Mouse (Mus musculus): ENCODE data around the gene Tmcc1. TPM values are rescaled to one million over a fixed set of nuclear protein-coding genes. Genes with fewer than 3 reads are reported as not detected.

Tmcc1 gene
- total and polyA plus RNA-seq, 3 experiments, result 9.1 to 30.6 TPM; not detected in 1

- DNase-seq (ENCODE audit: low read depth, low spot score), result no peak
- no peak overlapping the region for H3K9ac ChIP-seq (ENCODE audit: control insufficient read depth, low read depth, low read length, poor library complexity, severe bottlenecking)
- no peaks in the 10 kb centered on the region for H3K9me3 ChIP-seq (replicated peaks; ENCODE audit: insufficient read depth, low read length)
- peaks cover 0 to 4% of the 10 kb centered on the region in 2 experiments; a peak in 1 of 4 replicates for H3K4me1 ChIP-seq (ENCODE audit: control insufficient read depth in 1 of 2, insufficient read depth in 2 of 2, low read length in 2 of 2)
- TF ChIP-seq NELFE (IDR thresholded peaks at IDR 0.05; ENCODE audit: low read depth, low read length) (no peak), JUND (IDR thresholded peaks at IDR 0.05; ENCODE audit: low read depth, low read length) (no peak), CHD2 (IDR thresholded peaks at IDR 0.05; ENCODE audit: low read length) (no peak), MAFK (IDR thresholded peaks at IDR 0.05; ENCODE audit: borderline replicate concordance, low read depth, low read length) (no peak), TBP (IDR thresholded peaks at IDR 0.05; ENCODE audit: low read depth, low read length) (no peak), ZMIZ1 (IDR thresholded peaks at IDR 0.05; ENCODE audit: low read depth, low read length) (no peak)
- H3K4me3 ChIP-seq (ENCODE audit: control insufficient read depth in 1 of 2, insufficient read depth in 1 of 2, low read depth in 2 of 2, low read length in 2 of 2), result no peak overlapping the region
- no peaks in the 10 kb centered on the region for H3K27me3 ChIP-seq (ENCODE audit: control insufficient read depth in 1 of 2, insufficient read depth in 2 of 2, low read length in 2 of 2)
- no peaks in the 10 kb centered on the region for H3K36me3 ChIP-seq (ENCODE audit: control insufficient read depth in 1 of 2, insufficient read depth in 2 of 2, low read length in 2 of 2)
- no peaks in the 10 kb centered on the region for H3K79me2 ChIP-seq (ENCODE audit: control insufficient read depth, insufficient read depth, low read length, poor library complexity)
- no peak overlapping the region for H3K27ac ChIP-seq (ENCODE audit: control insufficient read depth, low read depth, low read length)
These were observed 189.2 kb downstream of the Tmcc1 start for GRCm38 (mm10) chr6:116004069-116004468.

- Histone ChIP-seq H3K36me3 (ENCODE audit: control insufficient read depth in 1 of 2, insufficient read depth in 2 of 2, low read length in 2 of 2) (no peaks in the 10 kb centered on the region), H3K27me3 (ENCODE audit: control insufficient read depth in 1 of 2, insufficient read depth in 2 of 2, low read length in 2 of 2) (no peaks in the 10 kb centered on the region), H3K4me3 (ENCODE audit: control insufficient read depth in 1 of 2, insufficient read depth in 1 of 2, low read depth in 2 of 2, low read length in 2 of 2) (no peak overlapping the region), H3K27ac (ENCODE audit: control insufficient read depth, low read depth, low read length) (no peak overlapping the region), H3K9ac (ENCODE audit: control insufficient read depth, low read depth, low read length, poor library complexity, severe bottlenecking) (no peak overlapping the region), H3K9me3 (replicated peaks; ENCODE audit: insufficient read depth, low read length) (no peaks in the 10 kb centered on the region), H3K79me2 (ENCODE audit: control insufficient read depth, insufficient read depth, low read length, poor library complexity) (no peaks in the 10 kb centered on the region), H3K4me1 (ENCODE audit: control insufficient read depth in 1 of 2, insufficient read depth in 2 of 2, low read length in 2 of 2) (peaks cover 0 to 4% of the 10 kb centered on the region in 2 experiments; a peak in 1 of 4 replicates)
- TF ChIP-seq E2F4 (IDR thresholded peaks at IDR 0.05; ENCODE audit: borderline replicate concordance, low read depth, low read length) (no peak), TCF12 (IDR thresholded peaks at IDR 0.05; ENCODE audit: low read depth, low read length) (no peak), GATA1 (IDR thresholded peaks at IDR 0.05; ENCODE audit: low read depth, low read length) (no peak), EP300 (IDR thresholded peaks at IDR 0.05; ENCODE audit: low read depth in 1 of 2, low read length in 2 of 2) (no peak), POLR2AphosphoS2 (IDR thresholded peaks at IDR 0.05; ENCODE audit: low read length) (no peak), USF1 (IDR thresholded peaks at IDR 0.05; ENCODE audit: low read depth, low read length) (no peak), POLR2A (IDR thresholded peaks at IDR 0.05; ENCODE audit: control insufficient read depth in 1 of 2, insufficient read depth in 1 of 2, low read depth in 1 of 2, low read length in 2 of 2, poor library complexity in 1 of 2) (no peak), CTCF (IDR thresholded peaks at IDR 0.05 in 2 of 3, conservative IDR thresholded peaks at IDR 0.05 in 1 of 3; ENCODE audit: control insufficient read depth in 1 of 3, insufficient read depth in 1 of 3, low read depth in 2 of 3, low read length in 3 of 3, poor library complexity in 1 of 3, severe bottlenecking in 1 of 3) (no peak)
- no peak for DNase-seq (ENCODE audit: low read depth, low spot score)
These were observed 189.8 kb downstream of the Tmcc1 start for GRCm38 (mm10) chr6:116003516-116003915.

GRCm38 (mm10) chr6:116002311-116003104 is 190.8 kb downstream of the Tmcc1 start:
- H3K27me3 ChIP-seq (ENCODE audit: control insufficient read depth in 1 of 2, insufficient read depth in 2 of 2, low read length in 2 of 2), result no peaks in the 10 kb centered on the region
- H3K27ac ChIP-seq (ENCODE audit: control insufficient read depth, low read depth, low read length), result no peak overlapping the region
- H3K4me3 ChIP-seq (ENCODE audit: control insufficient read depth in 1 of 2, insufficient read depth in 1 of 2, low read depth in 2 of 2, low read length in 2 of 2), result no peak overlapping the region
- no peaks in the 10 kb centered on the region for H3K9me3 ChIP-seq (replicated peaks; ENCODE audit: insufficient read depth, low read length)
- H3K9ac ChIP-seq (ENCODE audit: control insufficient read depth, low read depth, low read length, poor library complexity, severe bottlenecking), result no peak overlapping the region
- no peak for DNase-seq (ENCODE audit: low read depth, low spot score)
- no peaks in the 10 kb centered on the region for H3K36me3 ChIP-seq (ENCODE audit: control insufficient read depth in 1 of 2, insufficient read depth in 2 of 2, low read length in 2 of 2)
- H3K4me1 ChIP-seq (ENCODE audit: control insufficient read depth in 1 of 2, insufficient read depth in 2 of 2, low read length in 2 of 2), result peaks cover 0 to 4% of the 10 kb centered on the region in 2 experiments; a peak in 1 of 4 replicates
- no peaks in the 10 kb centered on the region for H3K79me2 ChIP-seq (ENCODE audit: control insufficient read depth, insufficient read depth, low read length, poor library complexity)
- TF ChIP-seq TAL1 (IDR thresholded peaks at IDR 0.05; ENCODE audit: low read length) (no peak), USF2 (IDR thresholded peaks at IDR 0.05; ENCODE audit: borderline replicate concordance in 1 of 2, insufficient read depth in 1 of 2, low read depth in 1 of 2, low read length in 2 of 2) (no peak), GATA1 (IDR thresholded peaks at IDR 0.05; ENCODE audit: low read depth, low read length) (no peak), EP300 (IDR thresholded peaks at IDR 0.05; ENCODE audit: low read depth in 1 of 2, low read length in 2 of 2) (no peak), MXI1 (IDR thresholded peaks at IDR 0.05; ENCODE audit: low read depth, low read length) (no peak), NELFE (IDR thresholded peaks at IDR 0.05; ENCODE audit: low read depth, low read length) (no peak), RAD21 (IDR thresholded peaks at IDR 0.05; ENCODE audit: low read depth, low read length) (no peak), ELF1 (IDR thresholded peaks at IDR 0.05; ENCODE audit: low read depth, low read length) (no peak), POLR2AphosphoS2 (IDR thresholded peaks at IDR 0.05; ENCODE audit: low read length) (no peak), GABPA (IDR thresholded peaks at IDR 0.05; ENCODE audit: low read depth, low read length) (no peak), MAFK (IDR thresholded peaks at IDR 0.05; ENCODE audit: borderline replicate concordance, low read depth, low read length) (no peak), BHLHE40 (IDR thresholded peaks at IDR 0.05; ENCODE audit: borderline replicate concordance, low read depth, low read length) (no peak), ZMIZ1 (IDR thresholded peaks at IDR 0.05; ENCODE audit: low read depth, low read length) (no peak), POLR2AphosphoS5 (IDR thresholded peaks at IDR 0.05; ENCODE audit: borderline replicate concordance, low read depth, low read length) (no peak), NRF1 (IDR thresholded peaks at IDR 0.05; ENCODE audit: insufficient read depth, low read depth, low read length, poor library complexity, severe bottlenecking) (no peak), CHD2 (IDR thresholded peaks at IDR 0.05; ENCODE audit: low read length) (no peak), SMC3 (IDR thresholded peaks at IDR 0.05; ENCODE audit: low read depth, low read length) (no peak)

All from MEL (cell line).